Mouse (Mus musculus): ENCODE data around the gene Gm5447. TPM values are rescaled to one million over a fixed set of nuclear protein-coding genes. Genes with fewer than 3 reads are reported as not detected.
A peak's percentile ranks its signal among the peaks of the same experiment; 100 is the strongest.

Gene Gm5447
- polyA plus RNA-seq (2015; fragmentation: Nextera tagmentation; extraction: Ambion mirVana), result 0.09 TPM in 1 of 2 replicates, not detected in the other

GRCm38 (mm10) chr13:30973501-30974246 is at the start of gene Gm5447, which contains the start of gene Exoc2:
Gene Gm5447 (plus strand): TSS chr13:30974204.
Gene Exoc2 (minus strand): TSS chr13:30974093.
- ATAC-seq (replicated peaks), result peak; percentile 99
- under 1% methylated on average over 54 of the region's 54 CpGs for WGBS
- Histone ChIP-seq H3K9ac (peak within 1 kb of the TSS; percentile 74), H3K4me2 (peak within 1 kb of the TSS; percentile 60), H3K36me3 (replicated peaks) (no peaks in the 10 kb centered on the region), H3K27me3 (replicated peaks) (no peaks in the 10 kb centered on the region), H3K4me1 (peaks cover 14% of the 10 kb centered on the region), H3K9me3 (no peaks in the 10 kb centered on the region), H3K27ac (peak within 1 kb of the TSS; percentile 82), H3K4me3 (peak within 1 kb of the TSS; percentile 69)

- no peak for ATAC-seq (replicated peaks)
- Histone ChIP-seq H3K4me1 (no peaks in the 10 kb centered on the region), H3K27ac (no peak overlapping the region), H3K27me3 (replicated peaks) (no peaks in the 10 kb centered on the region), H3K4me2 (no peak overlapping the region), H3K4me3 (no peak overlapping the region), H3K9ac (no peak overlapping the region), H3K36me3 (replicated peaks) (peaks cover 10% of the 10 kb centered on the region; the same call in 1 of the 2 replicates), H3K9me3 (no peaks in the 10 kb centered on the region)
- WGBS, result 83% methylated on average over 6 of the region's 6 CpGs
Observed at GRCm38 (mm10) chr13:30924269-30924668, 49.7 kb upstream of the Gm5447 start.

- Histone ChIP-seq H3K27me3 (replicated peaks) (no peaks in the 10 kb centered on the region), H3K9ac (no peak overlapping the region), H3K4me3 (no peak overlapping the region), H3K4me2 (no peak overlapping the region), H3K4me1 (no peaks in the 10 kb centered on the region), H3K27ac (no peak overlapping the region), H3K9me3 (no peaks in the 10 kb centered on the region), H3K36me3 (replicated peaks) (no peaks in the 10 kb centered on the region; the same call in 1 of the 2 replicates)
- ATAC-seq (replicated peaks), result no peak
- WGBS, result 85% methylated on average over 2 of the region's 2 CpGs
Observed at GRCm38 (mm10) chr13:30929119-30929518, 44.9 kb upstream of the Gm5447 start.

GRCm38 (mm10) chr13:30931613-30932012 is 42.4 kb upstream of the Gm5447 start:
- Histone ChIP-seq H3K27ac (no peak overlapping the region), H3K4me1 (no peaks in the 10 kb centered on the region), H3K36me3 (replicated peaks) (no peaks in the 10 kb centered on the region), H3K9me3 (no peaks in the 10 kb centered on the region), H3K4me2 (no peak overlapping the region), H3K4me3 (no peak overlapping the region), H3K27me3 (replicated peaks) (no peaks in the 10 kb centered on the region), H3K9ac (no peak overlapping the region)
- 88% methylated on average over 4 of the region's 4 CpGs for WGBS
- no peak for ATAC-seq (replicated peaks)

- Histone ChIP-seq H3K9ac (no peak overlapping the region), H3K36me3 (replicated peaks) (no peaks in the 10 kb centered on the region), H3K27ac (no peak overlapping the region), H3K27me3 (replicated peaks) (no peaks in the 10 kb centered on the region), H3K4me1 (no peaks in the 10 kb centered on the region), H3K9me3 (no peaks in the 10 kb centered on the region), H3K4me3 (no peak overlapping the region), H3K4me2 (no peak overlapping the region)
- no peak for ATAC-seq (replicated peaks)
- 80% methylated on average over 6 of the region's 6 CpGs for WGBS
Observed at GRCm38 (mm10) chr13:30932972-30933371, 41.0 kb upstream of the Gm5447 start.

- Histone ChIP-seq H3K9me3 (no peaks in the 10 kb centered on the region), H3K27ac (no peak overlapping the region), H3K27me3 (replicated peaks) (no peaks in the 10 kb centered on the region), H3K36me3 (replicated peaks) (no peaks in the 10 kb centered on the region), H3K9ac (no peak overlapping the region), H3K4me3 (no peak overlapping the region), H3K4me2 (no peak overlapping the region), H3K4me1 (no peaks in the 10 kb centered on the region)
- ATAC-seq (replicated peaks), result no peak
Observed at GRCm38 (mm10) chr13:30945788-30946187, 28.2 kb upstream of the Gm5447 start.

GRCm38 (mm10) chr13:30947129-30947528 is 26.9 kb upstream of the Gm5447 start:
- no peak for ATAC-seq (replicated peaks)
- H3K27ac ChIP-seq, result no peak overlapping the region
- no peaks in the 10 kb centered on the region for H3K9me3 ChIP-seq
- no peaks in the 10 kb centered on the region for H3K4me1 ChIP-seq
- WGBS, result 93% methylated on average over 15 of the region's 15 CpGs
- no peaks in the 10 kb centered on the region for H3K27me3 ChIP-seq (replicated peaks)
- no peak overlapping the region for H3K4me3 ChIP-seq
- no peak overlapping the region for H3K4me2 ChIP-seq
- no peaks in the 10 kb centered on the region for H3K36me3 ChIP-seq (replicated peaks)
- no peak overlapping the region for H3K9ac ChIP-seq

- 92% methylated on average over 11 of the region's 11 CpGs for WGBS
- Histone ChIP-seq H3K4me2 (no peak within 1 kb of the TSS), H3K4me3 (no peak within 1 kb of the TSS), H3K9ac (no peak within 1 kb of the TSS), H3K9me3 (no peaks in the 10 kb centered on the region), H3K27me3 (replicated peaks) (no peaks in the 10 kb centered on the region), H3K27ac (no peak within 1 kb of the TSS), H3K36me3 (replicated peaks) (no peaks in the 10 kb centered on the region), H3K4me1 (no peaks in the 10 kb centered on the region)
- ATAC-seq (replicated peaks), result no peak
Observed at GRCm38 (mm10) chr13:30947540-30947939, 26.5 kb upstream of the Gm5447 start, which contains the start of gene Hus1b. Gene Hus1b (minus strand): TSS chr13:30947759.

GRCm38 (mm10) chr13:30949181-30949580 is 24.8 kb upstream of the Gm5447 start:
- WGBS, result 93% methylated on average over 9 of the region's 9 CpGs
- ATAC-seq (replicated peaks), result no peak

GRCm38 (mm10) chr13:30952044-30952443 is 22.0 kb upstream of the Gm5447 start:
- ATAC-seq (replicated peaks), result no peak
- no peaks in the 10 kb centered on the region for H3K4me1 ChIP-seq
- no peak overlapping the region for H3K9ac ChIP-seq
- no peak overlapping the region for H3K4me2 ChIP-seq
- no peaks in the 10 kb centered on the region for H3K9me3 ChIP-seq
- H3K36me3 ChIP-seq (replicated peaks), result no peaks in the 10 kb centered on the region
- no peak overlapping the region for H3K4me3 ChIP-seq
- H3K27me3 ChIP-seq (replicated peaks), result no peaks in the 10 kb centered on the region
- 93% methylated on average over 2 of the region's 2 CpGs for WGBS
- H3K27ac ChIP-seq, result no peak overlapping the region

More at GRCm38 (mm10) chr13:30949181-30949580, 24.8 kb upstream of the Gm5447 start:
- Histone ChIP-seq H3K36me3 (replicated peaks) (no peaks in the 10 kb centered on the region), H3K27me3 (replicated peaks) (no peaks in the 10 kb centered on the region), H3K9me3 (no peaks in the 10 kb centered on the region), H3K4me3 (no peak overlapping the region), H3K27ac (no peak overlapping the region), H3K4me2 (no peak overlapping the region), H3K9ac (no peak overlapping the region), H3K4me1 (no peaks in the 10 kb centered on the region)

- ATAC-seq (replicated peaks), result no peak
- Histone ChIP-seq H3K9me3 (no peaks in the 10 kb centered on the region), H3K36me3 (replicated peaks) (no peaks in the 10 kb centered on the region), H3K9ac (no peak overlapping the region), H3K4me1 (no peaks in the 10 kb centered on the region), H3K4me2 (no peak overlapping the region), H3K27ac (no peak overlapping the region), H3K27me3 (replicated peaks) (no peaks in the 10 kb centered on the region), H3K4me3 (no peak overlapping the region)
- WGBS, result 86% methylated on average over 1 of the region's 1 CpGs
Observed at GRCm38 (mm10) chr13:30953580-30953979, 20.4 kb upstream of the Gm5447 start.

- H3K4me3 ChIP-seq, result no peak overlapping the region
- WGBS, result 92% methylated on average over 2 of the region's 2 CpGs
- no peak overlapping the region for H3K9ac ChIP-seq
- no peak overlapping the region for H3K4me2 ChIP-seq
- H3K36me3 ChIP-seq (replicated peaks), result no peaks in the 10 kb centered on the region
- no peak overlapping the region for H3K27ac ChIP-seq
- H3K27me3 ChIP-seq (replicated peaks), result no peaks in the 10 kb centered on the region
- no peaks in the 10 kb centered on the region for H3K9me3 ChIP-seq
- no peak for ATAC-seq (replicated peaks)
- H3K4me1 ChIP-seq, result no peaks in the 10 kb centered on the region
Observed at GRCm38 (mm10) chr13:30960714-30961113, 13.3 kb upstream of the Gm5447 start.

GRCm38 (mm10) chr13:30961932-30962331 is 12.1 kb upstream of the Gm5447 start:
- no peaks in the 10 kb centered on the region for H3K27me3 ChIP-seq (replicated peaks)
- H3K4me2 ChIP-seq, result no peak overlapping the region
- 50% methylated on average over 2 of the region's 2 CpGs for WGBS
- ATAC-seq (replicated peaks), result no peak
- H3K36me3 ChIP-seq (replicated peaks), result no peaks in the 10 kb centered on the region
- H3K9ac ChIP-seq, result no peak overlapping the region
- no peak overlapping the region for H3K27ac ChIP-seq
- no peak overlapping the region for H3K4me3 ChIP-seq
- peaks cover 9% of the 10 kb centered on the region for H3K4me1 ChIP-seq
- H3K9me3 ChIP-seq, result no peaks in the 10 kb centered on the region
